Mouse (Mus musculus): Measurements from ENCODE around the gene Sorl1. TPM values are rescaled to one million over a fixed set of nuclear protein-coding genes. Genes with fewer than 3 reads are reported as not detected.

Sorl1 gene
- 16.8 and 17.8 TPM in 2 replicates for total RNA-seq (2021)
- long read RNA-seq, experiment 1, full-length matches to known transcripts: 2 of 5 reads
- long read RNA-seq, experiment 1, partial matches to known transcripts: 1 of 5 reads
- long read RNA-seq, experiment 1, other reads (novel, unspliced or antisense): 2 of 5 reads
- long read RNA-seq, experiment 2, full-length matches to known transcripts: 1 of 6 reads
- long read RNA-seq, experiment 2, partial matches to known transcripts: 2 of 6 reads
- long read RNA-seq, experiment 2, other reads (novel, unspliced or antisense): 3 of 6 reads

DNA sequence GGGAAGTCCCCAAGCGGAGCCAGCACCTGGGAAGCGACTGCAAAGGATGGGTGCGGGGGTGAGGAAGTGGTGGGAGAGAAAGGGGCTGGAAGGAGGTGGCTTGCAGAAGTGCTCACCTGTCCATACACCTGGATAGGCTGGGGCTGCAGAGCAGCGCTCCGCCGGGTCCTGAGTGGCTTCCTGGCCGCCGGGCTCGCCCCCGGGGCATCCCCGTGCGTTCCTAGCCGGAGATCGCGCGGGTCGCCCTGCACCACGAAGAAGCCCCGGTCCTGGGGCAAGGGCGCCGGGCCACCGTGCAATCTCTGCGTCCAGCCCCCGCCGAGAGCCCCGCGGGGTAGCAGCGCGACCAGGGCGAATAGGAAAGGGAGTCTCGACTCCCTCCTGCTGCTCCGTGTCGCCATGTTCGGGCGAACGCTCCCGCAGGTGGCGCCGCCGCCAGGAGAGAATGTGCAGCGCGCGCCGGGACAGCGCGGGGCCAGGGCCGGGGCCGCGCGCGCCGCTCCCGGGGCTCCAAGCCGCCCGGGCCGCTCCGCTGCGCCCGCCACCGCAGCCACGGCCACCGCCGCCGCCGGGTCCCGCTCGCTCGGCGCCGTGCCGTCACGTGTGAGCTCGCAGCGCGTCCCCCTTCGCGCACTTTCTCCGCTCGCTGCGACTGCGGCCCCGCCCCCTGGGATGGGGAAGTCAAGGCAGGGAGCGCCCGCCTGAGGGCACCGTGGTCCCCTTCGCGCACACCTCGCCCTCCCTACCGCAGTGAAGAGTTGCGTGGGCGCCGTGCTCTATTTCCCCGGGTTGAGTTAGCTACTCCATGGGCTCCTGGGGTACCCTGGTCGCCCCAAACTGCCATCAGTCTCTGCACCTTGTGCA, at the start of gene Sorl1:
TSS of gene Sorl1 (minus strand) at position 585 of the 864 bp plus-strand sequence.
- DNase-seq: peak; percentile 90

DNA sequence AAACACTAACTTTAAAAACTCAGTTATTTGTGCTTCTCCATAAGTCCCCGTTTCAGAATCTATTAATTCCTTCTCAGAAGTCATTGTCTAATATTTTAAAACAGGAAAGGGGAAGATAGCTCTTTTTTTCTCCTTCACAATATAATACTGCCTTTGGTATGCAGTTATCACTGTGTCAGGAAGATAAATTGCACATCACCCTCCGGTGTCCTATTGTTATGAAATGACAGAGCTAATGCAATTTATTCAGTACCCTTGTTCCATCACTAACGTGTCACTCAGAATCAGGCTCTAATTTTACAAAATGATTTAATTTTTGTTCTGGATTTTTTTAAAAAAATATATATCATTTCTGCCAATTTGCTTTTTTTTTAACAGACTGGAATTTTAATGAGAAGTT, 49.7 kb upstream of the Sorl1 start:
- no peak for DNase-seq

DNA sequence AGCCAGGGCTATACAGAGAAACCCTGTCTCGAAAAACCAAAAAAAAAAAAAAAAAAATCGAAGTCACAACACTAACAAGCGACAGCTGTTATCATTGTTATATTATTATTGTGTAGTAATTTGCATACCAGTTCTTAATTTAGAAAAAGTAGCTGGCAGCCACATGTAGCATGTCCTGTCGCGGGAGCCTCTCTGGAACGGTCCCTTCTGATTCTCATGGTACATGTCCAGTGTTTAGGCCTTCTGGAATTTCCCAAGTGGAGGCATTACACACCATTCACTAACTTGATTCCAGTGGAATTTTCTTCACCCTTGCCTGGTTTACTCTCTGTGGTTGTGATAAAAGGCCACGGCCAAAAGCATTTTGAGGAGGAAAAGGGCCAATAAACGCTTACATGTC, 45.4 kb upstream of the Sorl1 start:
- DNase-seq: no peak

DNA sequence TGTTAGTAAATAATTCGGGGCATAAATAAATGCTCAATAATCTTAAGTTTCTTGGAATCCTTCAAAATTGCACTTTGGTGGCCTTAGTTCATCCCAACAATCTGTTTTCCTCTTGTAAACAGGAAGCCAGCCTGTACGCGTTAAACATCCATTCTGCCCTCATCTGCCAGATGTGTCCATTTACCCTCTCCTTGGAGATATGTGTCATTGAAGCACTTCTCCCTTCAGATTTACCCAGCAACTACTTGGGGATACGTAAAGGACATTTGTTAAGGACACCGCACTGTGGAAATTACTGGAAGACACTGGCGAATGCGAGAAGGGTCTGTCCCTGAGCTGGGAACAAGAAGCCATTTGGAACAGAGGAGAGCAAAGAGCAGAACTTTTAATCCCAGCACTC, 44.9 kb upstream of the Sorl1 start:
- no peak for DNase-seq

DNA sequence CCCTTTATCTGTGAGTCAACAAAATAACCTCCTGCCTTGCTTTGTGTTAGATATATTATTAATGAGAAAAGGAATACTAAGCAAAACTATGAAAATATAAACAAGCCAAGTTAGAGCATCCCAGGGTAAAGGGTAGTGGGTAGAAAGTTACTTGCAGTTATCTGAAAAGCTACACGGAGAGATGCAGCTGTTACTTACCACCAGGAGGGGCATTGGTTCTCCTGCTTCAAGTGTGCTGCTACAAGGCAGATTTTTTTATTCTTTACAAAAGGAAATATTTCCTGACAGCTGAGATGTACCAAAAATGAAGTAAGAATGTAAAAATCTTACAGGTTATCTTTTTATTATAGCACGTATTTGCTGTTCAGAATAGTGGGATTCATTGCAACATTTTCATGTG, 40.8 kb upstream of the Sorl1 start:
- DNase-seq: no peak

DNA sequence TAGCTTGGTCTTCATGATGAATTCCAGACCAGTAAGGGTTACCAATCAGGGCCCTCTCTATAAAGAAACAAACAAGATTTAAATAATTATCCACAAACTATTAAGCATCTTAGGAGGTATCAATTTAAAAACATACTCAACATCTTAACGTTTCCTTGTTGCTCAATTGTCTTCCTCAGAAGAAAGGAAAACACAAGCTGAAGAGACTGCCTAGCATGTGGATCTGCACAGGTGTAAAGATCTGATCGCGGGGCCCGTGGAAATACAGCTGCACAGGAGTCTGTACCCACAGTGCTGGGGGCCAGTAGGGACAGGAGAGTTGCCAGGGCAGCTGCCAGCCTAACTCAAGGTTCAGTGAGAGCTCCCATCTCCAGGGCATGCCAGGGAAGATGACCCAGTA, 38.9 kb upstream of the Sorl1 start:
- DNase-seq: no peak

DNA sequence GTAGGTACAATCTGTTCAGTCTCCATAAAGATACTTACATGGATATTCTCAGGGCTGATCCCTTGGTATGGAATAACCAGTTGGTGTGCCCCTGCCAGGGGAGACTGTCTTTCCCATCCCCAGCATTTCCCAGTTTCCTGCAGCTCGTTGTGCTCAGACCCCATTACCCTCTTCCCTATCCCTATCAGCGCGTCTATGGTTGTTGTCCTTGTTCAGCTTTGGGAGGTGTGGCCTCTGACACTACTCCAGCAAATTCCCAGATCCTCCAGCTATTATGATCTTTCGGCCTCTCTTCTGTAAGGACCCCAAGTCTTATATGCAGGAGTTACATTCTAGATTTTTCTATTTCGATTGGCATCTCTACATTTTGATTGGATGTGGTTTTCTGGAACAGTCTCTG, 35.3 kb upstream of the Sorl1 start:
- DNase-seq: no peak

DNA sequence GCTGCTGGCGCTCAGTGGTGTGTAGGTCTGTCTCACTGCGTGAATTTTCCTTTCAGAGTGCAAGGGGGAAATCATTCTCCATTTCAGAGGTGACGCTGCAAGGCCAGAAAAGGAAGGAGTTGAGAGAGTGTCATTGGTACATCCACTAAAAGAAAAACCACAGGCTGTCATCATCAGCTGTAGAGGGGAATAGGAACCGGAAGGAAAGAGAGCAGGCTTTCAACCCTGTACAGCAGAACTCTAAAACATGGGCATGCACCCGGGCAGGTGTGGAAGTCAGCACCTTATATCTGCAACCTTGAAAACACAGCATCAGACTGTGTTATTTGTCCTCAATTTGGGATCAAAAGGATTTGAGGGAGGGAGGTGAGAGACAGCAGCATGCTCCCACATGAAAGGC, 34.6 kb upstream of the Sorl1 start:
- DNase-seq: no peak

DNA sequence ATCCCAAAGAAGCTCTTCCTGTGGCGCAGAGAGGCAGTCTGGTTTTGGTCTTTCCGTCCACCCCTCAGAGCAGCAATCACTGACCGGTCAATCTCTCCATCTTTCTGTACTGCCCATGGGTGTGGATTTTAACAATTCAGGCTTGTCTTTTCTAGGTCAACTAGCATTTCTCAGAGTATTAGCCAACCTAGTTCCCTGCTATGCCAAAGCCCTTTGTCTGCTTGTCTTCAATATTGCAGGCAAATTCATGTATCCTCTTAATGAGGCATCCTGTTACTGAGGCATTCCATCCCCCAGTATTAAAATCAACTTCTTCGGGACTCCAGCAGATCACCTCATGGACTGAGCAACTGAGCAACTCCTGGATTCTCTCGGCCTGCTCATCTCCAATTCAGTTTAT, 33.9 kb upstream of the Sorl1 start:
- DNase-seq: no peak

DNA sequence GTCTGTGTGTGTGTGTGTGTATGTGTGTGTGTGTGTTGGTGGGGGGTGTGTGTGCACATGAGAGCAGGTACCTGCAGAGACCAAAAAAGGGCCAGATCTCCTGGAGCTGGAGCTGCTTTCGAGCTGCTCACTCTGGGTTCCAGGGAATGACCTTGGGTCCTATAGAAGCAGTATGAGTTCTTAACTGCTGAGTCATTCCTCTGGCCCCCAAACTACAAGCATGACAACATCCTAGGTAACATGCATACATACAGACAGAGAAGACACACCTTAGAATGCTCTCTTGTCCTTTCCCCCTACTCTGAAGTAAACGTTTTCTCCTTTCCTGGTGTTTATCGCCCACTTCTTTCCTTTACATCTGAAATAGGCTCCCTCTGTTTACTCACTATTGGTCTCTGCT, 32.5 kb upstream of the Sorl1 start:
- DNase-seq: no peak

DNA sequence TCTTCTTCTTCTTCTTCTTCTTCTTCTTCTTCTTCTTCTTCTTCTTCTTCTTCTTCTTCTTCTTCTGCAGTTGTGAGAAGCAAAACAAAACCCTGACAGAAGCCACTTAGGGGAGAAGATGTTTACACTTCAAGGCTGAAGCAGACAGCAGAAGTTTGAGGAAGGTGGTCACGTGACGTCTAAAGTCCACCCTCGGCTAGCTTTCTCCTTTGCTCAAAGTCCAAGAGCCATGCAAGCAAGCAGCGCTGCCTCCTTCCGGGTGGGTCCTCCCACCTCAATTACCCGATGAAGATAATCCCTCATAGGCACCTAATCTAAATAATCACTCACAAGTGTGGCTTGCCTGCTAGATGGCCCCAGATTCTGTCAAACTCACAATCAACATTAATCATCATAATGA, 30.6 kb upstream of the Sorl1 start:
- no peak for DNase-seq

DNA sequence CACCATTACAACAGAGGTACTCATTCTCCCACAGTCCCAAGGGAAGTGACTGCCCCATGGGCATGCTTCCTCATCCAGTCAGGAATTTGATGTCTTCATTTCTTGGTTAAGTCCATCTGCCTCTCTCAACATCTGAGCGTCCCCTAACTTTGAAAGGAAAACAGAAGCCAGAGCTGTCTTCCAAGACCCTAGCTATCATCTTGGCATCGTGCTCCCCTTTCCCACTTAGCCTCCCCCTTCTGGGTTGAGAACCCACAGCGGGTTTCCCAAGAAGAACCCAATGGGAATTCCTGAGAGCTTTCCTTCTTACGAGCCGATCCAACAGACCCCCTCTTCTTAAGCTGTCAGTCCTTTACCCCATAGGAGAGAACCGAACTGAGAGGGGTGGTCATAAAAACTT, 24.7 kb upstream of the Sorl1 start:
- no peak for DNase-seq

DNA sequence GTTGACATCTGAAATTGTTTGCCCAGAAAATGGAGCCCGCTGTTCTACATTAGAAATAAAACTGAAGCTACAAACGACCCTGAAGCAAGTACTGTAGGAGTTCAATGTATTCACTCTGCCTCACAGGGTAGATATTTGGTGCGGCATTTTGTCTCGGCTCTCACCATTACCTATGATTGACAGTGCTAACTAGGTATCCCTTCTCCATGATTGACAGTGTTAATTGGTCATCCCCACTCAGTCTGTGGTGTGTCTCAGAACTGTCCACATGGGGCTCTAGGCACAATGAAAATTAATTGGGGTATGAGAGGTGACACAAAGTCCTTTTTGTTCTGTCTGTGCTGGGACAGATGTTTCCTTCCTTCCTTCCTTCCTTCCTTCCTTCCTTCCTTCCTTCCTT, 23.9 kb upstream of the Sorl1 start:
- DNase-seq: no peak

DNA sequence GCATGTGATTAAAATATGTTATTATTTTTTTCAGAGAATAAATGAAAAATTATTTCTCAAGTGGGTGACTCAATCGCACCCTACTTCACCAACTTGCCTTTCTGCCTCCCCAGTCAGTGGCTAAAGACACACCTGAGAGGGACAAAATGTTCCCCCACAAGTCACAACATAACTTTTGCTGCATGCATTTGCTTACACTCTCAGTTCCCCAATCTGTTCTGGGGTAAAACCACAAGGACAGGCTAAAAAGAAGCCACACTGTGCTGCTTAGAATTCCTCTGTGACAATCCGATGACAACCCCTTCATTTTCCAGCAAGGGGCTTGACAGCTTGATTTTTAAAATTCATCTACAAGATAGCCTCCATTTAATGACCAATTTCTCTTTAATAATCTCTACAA, 22.4 kb upstream of the Sorl1 start:
- DNase-seq: no peak

DNA sequence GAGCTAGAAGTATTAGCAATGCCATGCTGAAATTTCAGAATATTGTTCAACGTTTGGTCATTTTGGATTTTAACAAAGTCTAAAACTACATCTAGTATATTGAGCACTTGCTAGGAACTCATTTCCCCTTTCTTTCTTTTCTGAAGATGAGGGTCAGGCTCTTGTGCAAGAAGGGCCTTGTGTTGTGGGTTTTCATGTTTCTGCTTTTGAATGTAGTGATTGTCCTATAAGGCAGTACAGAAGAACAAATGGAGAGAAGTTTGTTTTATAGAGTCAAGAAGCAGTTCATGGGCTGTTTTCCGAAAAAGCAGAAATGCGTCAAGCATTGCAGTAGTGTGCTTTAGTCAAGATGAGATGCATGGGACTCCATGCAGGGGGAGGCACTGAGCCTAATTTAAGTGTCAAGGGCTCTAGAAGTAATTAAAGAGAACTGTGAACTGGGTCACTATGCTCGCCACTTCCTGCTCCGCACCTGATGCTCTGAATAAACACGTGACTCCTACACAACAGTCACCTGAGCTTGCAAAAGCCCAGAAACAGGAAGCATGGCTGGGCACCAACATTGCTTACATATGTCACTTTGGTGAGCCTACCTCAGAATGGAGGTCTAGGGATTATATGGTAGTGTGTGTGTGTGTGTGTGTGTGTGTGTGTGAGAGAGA, 17.6 kb upstream of the Sorl1 start:
- no peak for DNase-seq

DNA sequence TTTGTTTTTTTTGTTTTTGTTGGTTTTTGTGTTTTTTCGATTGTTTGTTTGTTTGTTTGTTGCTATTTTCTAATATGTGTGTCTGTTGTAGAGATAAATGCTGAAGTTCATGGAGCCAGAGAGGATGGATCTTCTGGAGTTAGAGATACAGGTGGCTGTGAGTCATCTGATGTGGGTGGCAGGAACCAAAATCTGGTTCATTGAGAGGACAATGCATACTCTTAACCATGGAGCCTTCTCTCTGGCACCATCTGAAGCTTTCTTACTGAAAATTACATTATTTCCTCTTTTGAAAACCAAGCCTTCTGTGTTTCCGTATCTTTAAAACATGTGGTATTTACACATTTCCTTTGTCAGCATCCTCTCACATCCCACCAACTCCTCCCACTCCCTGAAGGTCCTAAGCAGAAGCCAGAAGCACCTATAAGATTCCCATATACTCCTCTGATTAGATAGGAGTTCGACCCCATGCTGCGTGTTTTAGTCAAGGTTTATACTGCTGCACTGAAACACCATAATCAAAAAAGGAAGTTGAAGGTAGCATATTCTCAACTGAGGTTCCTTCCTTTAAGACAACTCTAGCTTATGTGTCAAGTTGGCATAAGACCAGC, 14.3 kb upstream of the Sorl1 start:
- DNase-seq: no peak

DNA sequence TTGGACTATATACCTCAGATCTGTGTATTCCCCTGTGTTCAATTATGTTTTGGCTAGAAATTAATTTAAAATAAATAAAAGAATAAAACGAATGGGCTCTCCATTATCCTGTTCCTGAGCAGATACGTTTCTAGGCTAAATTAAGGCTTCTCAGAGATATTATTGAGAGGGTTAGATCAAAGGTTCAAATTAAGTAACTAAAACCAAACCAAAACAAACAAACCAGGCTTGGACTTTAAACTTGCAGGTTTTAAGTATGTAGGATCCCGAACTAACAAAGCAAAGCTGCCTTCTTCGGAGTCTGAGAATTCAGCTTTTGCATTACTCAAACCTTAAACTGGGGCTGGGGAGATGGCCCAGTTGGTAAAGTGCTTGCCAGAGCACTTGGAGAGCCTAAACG, 13.5 kb upstream of the Sorl1 start:
- no peak for DNase-seq

DNA sequence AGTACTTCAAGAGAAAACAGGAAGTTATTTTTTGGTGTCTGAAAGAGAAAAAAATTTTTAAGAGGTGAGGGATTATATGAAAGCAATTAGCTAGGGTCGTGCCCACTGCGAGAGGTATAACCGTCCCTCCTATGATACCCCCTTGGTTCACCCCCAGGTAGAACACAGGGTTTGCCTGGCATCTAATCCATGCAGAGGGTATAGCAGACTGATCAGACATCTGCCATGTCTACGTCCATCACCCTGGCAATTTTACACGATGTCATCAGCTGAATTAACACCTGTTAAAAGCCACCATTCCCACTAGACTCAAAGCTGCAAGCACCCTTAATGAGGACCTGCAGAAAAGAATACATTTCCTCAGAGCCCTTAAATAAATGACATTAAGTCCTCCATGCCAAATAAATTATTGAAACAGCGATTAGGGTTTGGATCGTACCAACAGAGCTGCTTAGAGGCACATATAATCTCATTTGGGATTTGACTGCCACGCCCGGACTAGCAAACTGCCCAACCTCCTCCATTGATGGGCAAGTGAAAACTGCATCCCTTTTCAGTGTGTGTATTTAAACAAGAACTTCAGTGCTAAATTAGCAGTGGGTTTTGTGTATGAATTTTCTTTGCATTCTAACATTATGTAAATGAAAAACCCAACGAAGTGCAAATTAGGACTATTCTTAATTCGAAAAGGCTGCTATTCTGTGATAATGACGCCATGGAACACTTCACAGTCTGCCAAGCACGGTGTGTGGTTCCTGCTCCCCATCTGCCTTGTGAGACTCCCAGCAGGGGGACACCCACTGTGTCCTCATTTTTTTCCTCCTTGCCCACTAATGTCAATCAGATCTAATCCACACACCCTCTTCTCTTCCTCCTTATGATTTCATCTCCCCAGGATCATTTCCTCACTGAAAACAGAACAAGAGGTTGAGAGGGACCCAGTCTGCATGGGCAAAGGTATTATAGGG, 7.0 kb upstream of the Sorl1 start:
- DNase-seq: no peak

DNA sequence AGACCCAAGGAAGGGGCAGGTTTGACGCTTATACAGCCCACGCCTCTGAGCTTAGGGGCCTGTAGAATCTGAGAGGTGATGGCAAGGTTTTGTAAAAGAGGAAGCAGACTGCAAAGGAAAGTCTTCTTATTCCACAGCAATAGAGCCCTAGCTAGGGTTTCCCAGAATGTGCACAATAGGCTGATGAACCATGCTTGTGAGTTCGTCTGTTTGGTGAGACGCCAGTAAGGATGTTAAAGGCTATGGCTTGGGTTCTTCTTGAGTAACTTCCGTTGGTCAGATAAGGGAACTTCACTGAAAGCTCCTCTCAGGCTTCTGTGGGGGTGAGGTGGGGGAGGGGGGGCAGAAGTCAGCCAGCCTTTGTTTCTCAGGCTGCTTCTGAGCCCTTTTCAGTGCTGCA, 3.9 kb upstream of the Sorl1 start:
- DNase-seq: no peak

DNA sequence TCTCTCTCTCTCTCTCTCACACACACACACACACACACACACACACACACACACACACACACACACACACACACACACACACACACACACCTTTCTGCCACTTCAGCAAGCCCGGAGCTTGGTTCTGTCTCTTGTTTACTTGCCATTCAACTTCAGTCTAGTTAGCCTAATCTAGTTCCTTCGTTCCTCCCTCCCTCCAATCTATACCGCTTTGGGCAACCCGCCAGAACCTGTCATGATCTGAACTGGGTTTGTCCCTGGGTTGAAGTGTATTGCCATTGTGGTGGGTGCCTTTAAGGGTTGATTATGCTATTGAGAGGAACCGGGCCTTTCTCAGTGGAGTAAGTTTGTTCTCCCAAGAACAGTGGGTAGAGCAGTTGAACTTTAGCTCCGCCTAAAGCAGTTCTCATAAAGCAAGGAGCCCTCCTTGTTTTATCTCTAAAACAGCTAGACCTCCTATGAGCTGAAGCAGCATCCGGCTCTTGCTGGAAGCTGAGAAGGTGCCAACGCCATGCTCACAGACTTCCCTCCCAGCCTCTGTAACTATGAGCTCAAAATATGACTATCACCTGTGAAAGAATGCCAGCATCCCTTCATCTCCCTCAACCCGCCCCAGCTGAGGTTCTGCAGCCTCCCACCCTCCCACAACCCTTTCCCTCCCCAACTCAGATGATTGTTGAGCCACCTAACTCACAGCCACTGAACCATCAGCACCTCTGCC, 1.3 kb upstream of the Sorl1 start:
- no peak for DNase-seq

DNA sequence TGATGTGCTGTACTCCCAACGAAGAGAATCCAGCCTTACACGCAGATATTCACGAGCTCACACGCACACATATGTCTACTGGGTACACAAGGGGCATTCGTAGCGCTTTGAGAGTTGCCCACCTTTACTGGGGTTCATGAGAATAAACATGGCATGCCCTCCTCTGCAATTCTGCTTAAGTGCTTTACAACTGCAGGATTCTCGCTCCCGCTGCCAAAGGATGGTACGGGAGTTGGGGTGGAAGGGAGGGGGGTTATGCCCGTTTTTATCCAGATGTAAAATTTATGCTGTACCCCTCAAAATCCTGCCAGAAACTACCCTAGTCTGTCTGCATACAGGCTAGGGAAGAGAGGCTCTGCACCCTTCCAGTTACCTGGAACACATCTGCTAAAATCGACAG, 893 bp downstream of the Sorl1 start:
- DNase-seq: no peak
